Mouse (Mus musculus): ENCODE measurements around the gene Eftud2. TPM values are rescaled to one million over a fixed set of nuclear protein-coding genes. Genes with fewer than 3 reads are reported as not detected.

Eftud2 gene
- polyA plus RNA-seq, 1 experiment, result 190 TPM

DNA sequence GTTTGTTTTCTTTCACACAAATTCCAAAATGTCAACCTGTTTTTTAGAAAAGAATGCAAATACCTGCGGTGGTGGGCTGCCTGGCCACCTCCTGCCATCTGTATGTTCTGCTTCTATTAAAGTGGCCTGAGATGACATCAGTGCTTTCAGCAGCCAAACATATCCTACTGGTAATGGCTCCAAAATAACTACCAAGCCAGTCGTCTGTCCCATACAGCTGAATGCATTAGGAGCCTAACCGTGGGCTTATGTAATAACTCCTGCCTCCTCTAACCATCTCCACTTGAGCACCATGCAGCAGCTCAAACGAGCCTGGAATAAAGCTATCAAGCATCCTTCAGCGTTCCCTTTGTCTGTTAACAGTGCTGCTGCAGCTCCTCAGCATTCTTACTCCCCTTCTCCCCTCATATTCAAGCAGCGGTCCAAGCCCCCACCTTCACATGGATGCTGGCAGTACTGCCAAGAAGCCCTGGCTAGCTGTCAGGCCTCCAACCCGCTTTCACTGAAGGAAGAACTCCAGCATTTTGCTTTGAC, 5.9 kb downstream of the Eftud2 start:
- Histone ChIP-seq H3K36me3 (ENCODE audit: control insufficient read depth, insufficient read depth) (peaks cover 64% of the 10 kb centered on the region), H3K4me3 (ENCODE audit: insufficient read depth, poor library complexity, severe bottlenecking) (no peak overlapping the region), H3K79me2 (ENCODE audit: control insufficient read depth, insufficient read depth) (peaks cover 47% of the 10 kb centered on the region), H3K27me3 (ENCODE audit: control insufficient read depth, insufficient read depth, insufficient read length) (no peaks in the 10 kb centered on the region), H3K79me3 (ENCODE audit: low read depth) (peaks cover 25% of the 10 kb centered on the region), H3ac (ENCODE audit: control insufficient read depth, insufficient read length, low read depth) (no peak overlapping the region)
- TF ChIP-seq CEBPB (IDR thresholded peaks at IDR 0.05; ENCODE audit: low read depth), result no peak
- no peak for TF ChIP-seq MAX (IDR thresholded peaks at IDR 0.05)
- no peak for TF ChIP-seq CTCF (IDR thresholded peaks at IDR 0.05; ENCODE audit: control insufficient read depth, insufficient read depth, insufficient read length)
- TF ChIP-seq MYOD1 (IDR thresholded peaks at IDR 0.05; ENCODE audit: control insufficient read depth, insufficient read length, low read depth), result no peak
- no peak for TF ChIP-seq USF1 (IDR thresholded peaks at IDR 0.05; ENCODE audit: low read depth)
- TF ChIP-seq MYOG (IDR thresholded peaks at IDR 0.05; ENCODE audit: control insufficient read depth, extremely low read depth, insufficient read length), result no peak
- no peak for TF ChIP-seq FOSL1 (IDR thresholded peaks at IDR 0.05; ENCODE audit: insufficient read depth, low read length, poor library complexity, severe bottlenecking)

DNA sequence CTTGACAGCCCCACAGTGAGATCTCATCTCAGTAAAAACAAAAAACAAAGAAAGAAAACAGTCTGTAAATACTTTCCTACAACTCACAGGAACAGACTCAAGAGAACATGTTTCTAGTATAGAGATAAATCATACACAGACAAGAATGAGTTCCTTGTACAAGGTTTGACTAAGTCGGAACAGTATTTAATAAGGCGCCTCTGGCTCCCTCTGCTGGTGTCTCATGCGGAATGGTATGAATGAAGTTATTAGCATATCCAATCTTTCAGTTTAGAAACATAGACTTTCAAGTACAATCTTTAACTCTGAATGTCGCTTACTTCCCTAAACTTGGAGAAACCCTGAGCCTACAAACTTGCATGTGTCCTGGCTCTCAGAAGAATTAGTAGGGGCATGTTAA, 16.5 kb downstream of the Eftud2 start:
- H3K36me3 ChIP-seq (ENCODE audit: control insufficient read depth, insufficient read depth), result peaks cover 97% of the 10 kb centered on the region
- no peaks in the 10 kb centered on the region for H3K79me2 ChIP-seq (ENCODE audit: control insufficient read depth, insufficient read depth)
- no peak overlapping the region for H3ac ChIP-seq (ENCODE audit: control insufficient read depth, insufficient read length, low read depth)
- no peaks in the 10 kb centered on the region for H3K27me3 ChIP-seq (ENCODE audit: control insufficient read depth, insufficient read depth, insufficient read length)
- H3K79me3 ChIP-seq (ENCODE audit: low read depth), result no peaks in the 10 kb centered on the region
- no peak overlapping the region for H3K4me3 ChIP-seq (ENCODE audit: insufficient read depth, poor library complexity, severe bottlenecking)
- no peak for TF ChIP-seq MYOG (IDR thresholded peaks at IDR 0.05; ENCODE audit: control insufficient read depth, extremely low read depth, insufficient read length)
- TF ChIP-seq CEBPB (IDR thresholded peaks at IDR 0.05; ENCODE audit: low read depth), result no peak
- TF ChIP-seq FOSL1 (IDR thresholded peaks at IDR 0.05; ENCODE audit: insufficient read depth, low read length, poor library complexity, severe bottlenecking), result no peak
- TF ChIP-seq MYOD1 (IDR thresholded peaks at IDR 0.05; ENCODE audit: control insufficient read depth, insufficient read length, low read depth), result no peak
- no peak for TF ChIP-seq CTCF (IDR thresholded peaks at IDR 0.05; ENCODE audit: control insufficient read depth, insufficient read depth, insufficient read length)
- no peak for TF ChIP-seq USF1 (IDR thresholded peaks at IDR 0.05; ENCODE audit: low read depth)
- TF ChIP-seq MAX (IDR thresholded peaks at IDR 0.05), result no peak

DNA sequence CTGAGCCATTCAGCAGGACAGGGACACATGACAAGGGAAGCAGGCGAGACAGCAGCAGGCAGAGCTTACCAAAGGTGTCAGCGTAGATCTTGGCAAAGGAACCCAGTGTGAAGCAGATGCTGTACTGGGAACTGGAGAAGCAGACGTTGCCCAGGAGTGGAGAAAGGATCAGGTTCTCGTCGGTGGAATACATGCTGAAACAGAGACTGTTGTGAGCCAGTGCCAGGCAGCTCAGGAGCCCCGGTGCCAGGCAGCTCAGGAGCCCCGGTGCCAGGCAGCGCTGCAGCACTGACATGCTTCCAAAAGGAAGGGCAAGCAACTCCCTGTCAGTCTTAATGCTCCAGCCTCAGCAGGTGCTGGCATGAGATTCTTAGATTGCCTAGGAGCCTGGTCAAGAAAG, 20.9 kb downstream of the Eftud2 start:
- no peaks in the 10 kb centered on the region for H3K27me3 ChIP-seq (ENCODE audit: control insufficient read depth, insufficient read depth, insufficient read length)
- no peaks in the 10 kb centered on the region for H3K79me3 ChIP-seq (ENCODE audit: low read depth)
- no peaks in the 10 kb centered on the region for H3K79me2 ChIP-seq (ENCODE audit: control insufficient read depth, insufficient read depth)
- no peak for TF ChIP-seq CEBPB (IDR thresholded peaks at IDR 0.05; ENCODE audit: low read depth)
- TF ChIP-seq MAX (IDR thresholded peaks at IDR 0.05), result no peak
- no peak for TF ChIP-seq FOSL1 (IDR thresholded peaks at IDR 0.05; ENCODE audit: insufficient read depth, low read length, poor library complexity, severe bottlenecking)
- TF ChIP-seq USF1 (IDR thresholded peaks at IDR 0.05; ENCODE audit: low read depth), result no peak
- no peak for TF ChIP-seq MYOG (IDR thresholded peaks at IDR 0.05; ENCODE audit: control insufficient read depth, extremely low read depth, insufficient read length)
- TF ChIP-seq MYOD1 (IDR thresholded peaks at IDR 0.05; ENCODE audit: control insufficient read depth, insufficient read length, low read depth), result no peak
- no peak for TF ChIP-seq CTCF (IDR thresholded peaks at IDR 0.05; ENCODE audit: control insufficient read depth, insufficient read depth, insufficient read length)
- H3K36me3 ChIP-seq (ENCODE audit: control insufficient read depth, insufficient read depth), result peaks cover 89% of the 10 kb centered on the region
- H3ac ChIP-seq (ENCODE audit: control insufficient read depth, insufficient read length, low read depth), result no peak overlapping the region
- H3K4me3 ChIP-seq (ENCODE audit: insufficient read depth, poor library complexity, severe bottlenecking), result no peak overlapping the region

DNA sequence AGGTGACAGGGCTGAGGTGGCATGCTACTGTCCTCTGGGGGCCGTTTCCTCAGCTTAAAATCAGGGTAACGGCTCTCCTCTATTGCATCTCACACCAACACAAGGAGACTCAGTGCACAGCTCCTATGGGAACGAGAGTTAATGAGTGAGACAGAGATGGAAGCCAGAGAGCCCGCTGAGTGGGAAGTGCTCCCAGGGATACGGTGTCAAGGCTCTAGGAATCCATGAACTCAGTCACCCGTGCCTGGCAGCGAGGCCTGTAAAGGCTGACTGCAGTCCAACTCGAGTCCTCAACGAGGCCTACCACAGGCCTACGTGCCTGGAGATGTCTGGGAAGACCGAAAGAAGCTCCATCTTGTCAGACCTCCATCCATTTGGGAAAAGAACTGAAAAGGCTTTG, 21.8 kb downstream of the Eftud2 start:
- H3ac ChIP-seq (ENCODE audit: control insufficient read depth, insufficient read length, low read depth), result no peak overlapping the region
- H3K79me3 ChIP-seq (ENCODE audit: low read depth), result no peaks in the 10 kb centered on the region
- no peak for TF ChIP-seq CTCF (IDR thresholded peaks at IDR 0.05; ENCODE audit: control insufficient read depth, insufficient read depth, insufficient read length)
- no peak for TF ChIP-seq MYOG (IDR thresholded peaks at IDR 0.05; ENCODE audit: control insufficient read depth, extremely low read depth, insufficient read length)
- no peak for TF ChIP-seq MYOD1 (IDR thresholded peaks at IDR 0.05; ENCODE audit: control insufficient read depth, insufficient read length, low read depth)
- no peak for TF ChIP-seq MAX (IDR thresholded peaks at IDR 0.05)
- TF ChIP-seq USF1 (IDR thresholded peaks at IDR 0.05; ENCODE audit: low read depth), result no peak
- no peak for TF ChIP-seq FOSL1 (IDR thresholded peaks at IDR 0.05; ENCODE audit: insufficient read depth, low read length, poor library complexity, severe bottlenecking)
- no peak overlapping the region for H3K4me3 ChIP-seq (ENCODE audit: insufficient read depth, poor library complexity, severe bottlenecking)
- H3K79me2 ChIP-seq (ENCODE audit: control insufficient read depth, insufficient read depth), result no peaks in the 10 kb centered on the region
- H3K27me3 ChIP-seq (ENCODE audit: control insufficient read depth, insufficient read depth, insufficient read length), result no peaks in the 10 kb centered on the region
- peaks cover 89% of the 10 kb centered on the region for H3K36me3 ChIP-seq (ENCODE audit: control insufficient read depth, insufficient read depth)

DNA sequence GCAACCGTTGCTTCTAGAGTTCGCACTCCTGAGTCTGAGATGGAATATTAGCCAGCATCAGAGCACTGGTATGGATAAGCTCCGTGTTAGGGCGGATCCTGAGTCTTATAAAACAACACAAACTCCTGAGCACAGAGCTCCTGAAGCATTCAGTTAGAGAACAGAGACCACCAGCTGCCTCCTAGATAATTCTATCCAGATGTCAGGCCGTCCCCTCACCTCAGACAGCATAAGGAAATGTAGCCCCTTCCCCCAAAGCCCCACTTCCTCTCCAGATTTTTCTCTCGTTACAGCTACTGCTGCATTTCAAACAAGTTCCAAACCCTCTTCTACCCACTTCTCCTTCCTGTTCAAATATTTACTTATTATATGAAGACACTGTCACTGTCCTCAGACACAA, 24.8 kb downstream of the Eftud2 start:
- Histone ChIP-seq H3K79me2 (ENCODE audit: control insufficient read depth, insufficient read depth) (no peaks in the 10 kb centered on the region), H3ac (ENCODE audit: control insufficient read depth, insufficient read length, low read depth) (no peak overlapping the region), H3K36me3 (ENCODE audit: control insufficient read depth, insufficient read depth) (peaks cover 89% of the 10 kb centered on the region), H3K27me3 (ENCODE audit: control insufficient read depth, insufficient read depth, insufficient read length) (no peaks in the 10 kb centered on the region), H3K79me3 (ENCODE audit: low read depth) (no peaks in the 10 kb centered on the region), H3K4me3 (ENCODE audit: insufficient read depth, poor library complexity, severe bottlenecking) (no peak overlapping the region)
- TF ChIP-seq MYOD1 (IDR thresholded peaks at IDR 0.05; ENCODE audit: control insufficient read depth, insufficient read length, low read depth), result no peak

DNA sequence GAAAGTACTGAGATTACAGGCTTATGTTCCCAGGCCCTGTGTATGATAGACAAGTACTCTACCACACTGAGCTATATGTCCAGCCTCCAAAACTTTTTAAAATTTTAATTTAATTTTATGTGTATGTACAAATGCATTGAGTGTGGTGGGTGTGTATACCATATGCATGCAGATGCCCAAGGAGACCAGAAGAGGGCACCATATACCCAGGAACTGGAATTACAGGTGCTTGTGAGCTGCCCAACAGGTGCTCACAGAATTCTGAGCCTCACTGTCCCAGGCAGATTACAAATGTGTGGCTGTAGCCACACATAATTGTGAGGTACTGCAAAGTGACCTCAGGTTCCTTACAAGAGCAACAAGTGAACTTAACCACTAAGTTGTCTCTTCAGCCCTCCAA, 27.0 kb downstream of the Eftud2 start:
- TF ChIP-seq MYOG (IDR thresholded peaks at IDR 0.05; ENCODE audit: control insufficient read depth, extremely low read depth, insufficient read length), result no peak
- TF ChIP-seq USF1 (IDR thresholded peaks at IDR 0.05; ENCODE audit: low read depth), result no peak
- no peak for TF ChIP-seq CEBPB (IDR thresholded peaks at IDR 0.05; ENCODE audit: low read depth)
- no peak for TF ChIP-seq MAX (IDR thresholded peaks at IDR 0.05)
- no peak for TF ChIP-seq FOSL1 (IDR thresholded peaks at IDR 0.05; ENCODE audit: insufficient read depth, low read length, poor library complexity, severe bottlenecking)
- TF ChIP-seq MYOD1 (IDR thresholded peaks at IDR 0.05; ENCODE audit: control insufficient read depth, insufficient read length, low read depth), result no peak
- TF ChIP-seq CTCF (IDR thresholded peaks at IDR 0.05; ENCODE audit: control insufficient read depth, insufficient read depth, insufficient read length), result no peak

More for the DNA sequence above, 27.0 kb downstream of the Eftud2 start:
- Histone ChIP-seq H3K27me3 (ENCODE audit: control insufficient read depth, insufficient read depth, insufficient read length) (no peaks in the 10 kb centered on the region), H3K36me3 (ENCODE audit: control insufficient read depth, insufficient read depth) (peaks cover 87% of the 10 kb centered on the region), H3K4me3 (ENCODE audit: insufficient read depth, poor library complexity, severe bottlenecking) (no peak overlapping the region), H3K79me2 (ENCODE audit: control insufficient read depth, insufficient read depth) (no peaks in the 10 kb centered on the region), H3K79me3 (ENCODE audit: low read depth) (no peaks in the 10 kb centered on the region), H3ac (ENCODE audit: control insufficient read depth, insufficient read length, low read depth) (no peak overlapping the region)
